Mouse (Mus musculus): ENCODE data around the gene Ubald1. TPM values are rescaled to one million over a fixed set of nuclear protein-coding genes. Genes with fewer than 3 reads are reported as not detected.

The Ubald1 gene
- total and polyA plus RNA-seq, 3 experiments, result 9.6 to 53.7 (median 11.6) TPM

GRCm38 (mm10) chr16:4871926-4872325 lies 8.2 kb downstream of the Ubald1 start:
- H3K27ac ChIP-seq (ENCODE audit: insufficient read depth, low read depth), result no peak overlapping the region
- in situ Hi-C loops (cut with MboI; ENCODE audit: low pct_ligation_motif_present, low pct_unique_long_range_greater_than_20kb, low sequenced_read_pairs), result loop anchor here (5.0 to 25.0 kb wide), 2 partner anchors 45 to 110 kb away; no protein-coding TSS in a partner anchor
- H3K4me2 ChIP-seq (ENCODE audit: insufficient read depth, low read depth, poor library complexity, severe bottlenecking), result no peak overlapping the region
- H3K9ac ChIP-seq (ENCODE audit: insufficient read depth, low read depth), result no peak overlapping the region
- H3K36me3 ChIP-seq (replicated peaks in 1 of 2; ENCODE audit: control insufficient read depth in 1 of 2, insufficient read depth in 1 of 2, low read length in 1 of 2), result peaks cover 33 to 83% of the 10 kb centered on the region in 2 experiments
- no peak for DNase-seq (ENCODE audit: extremely low read depth)
- H3K79me2 ChIP-seq (replicated peaks; ENCODE audit: control insufficient read depth, extremely low read depth, insufficient read depth, poor library complexity, severe bottlenecking), result no peaks in the 10 kb centered on the region
- peaks cover 0 to 9% of the 10 kb centered on the region in 2 experiments; a peak in 3 of 4 replicates for H3K4me1 ChIP-seq (ENCODE audit: control insufficient read depth in 1 of 2, insufficient read depth in 2 of 2)
- no peaks in the 10 kb centered on the region for H3K9me3 ChIP-seq (replicated peaks; ENCODE audit: low read length)
- no peaks in the 10 kb centered on the region for H3K27me3 ChIP-seq (replicated peaks)
- TF ChIP-seq ELF1 (IDR thresholded peaks at IDR 0.05; ENCODE audit: low read depth, low read length), result no peak
- no peak for TF ChIP-seq EP300 (IDR thresholded peaks at IDR 0.05; ENCODE audit: low read length)
- TF ChIP-seq CHD2 (IDR thresholded peaks at IDR 0.05; ENCODE audit: low read length), result no peak
- no peak for TF ChIP-seq MYC (IDR thresholded peaks at IDR 0.05; ENCODE audit: low read depth, low read length)
- dilution Hi-C loops (cut with MboI; ENCODE audit: extremely low pct_ligation_motif_present, extremely low pct_unique_long_range_greater_than_20kb, low sequenced_read_pairs), result no loop called here
- no peak overlapping the region for H3K4me3 ChIP-seq (replicated peaks in 1 of 3; ENCODE audit: low read depth in 2 of 3, low read length in 2 of 3, poor library complexity in 1 of 3)

GRCm38 (mm10) chr16:4870490-4870889 lies 9.6 kb downstream of the Ubald1 start:
- no peaks in the 10 kb centered on the region for H3K27me3 ChIP-seq (replicated peaks)
- peaks cover 0 to 18% of the 10 kb centered on the region in 2 experiments; a peak in 2 of 4 replicates for H3K4me1 ChIP-seq (ENCODE audit: control insufficient read depth in 1 of 2, insufficient read depth in 2 of 2)
- no peaks in the 10 kb centered on the region for H3K9me3 ChIP-seq (replicated peaks; ENCODE audit: low read length)
- TF ChIP-seq MXI1 (IDR thresholded peaks at IDR 0.05; ENCODE audit: low read depth, low read length) (no peak), MYC (IDR thresholded peaks at IDR 0.05; ENCODE audit: low read depth, low read length) (no peak), ZNF384 (IDR thresholded peaks at IDR 0.05; ENCODE audit: low read depth, low read length) (peak; percentile 74)
- H3K79me2 ChIP-seq (replicated peaks; ENCODE audit: control insufficient read depth, extremely low read depth, insufficient read depth, poor library complexity, severe bottlenecking), result no peaks in the 10 kb centered on the region
- no peak overlapping the region for H3K9ac ChIP-seq (ENCODE audit: insufficient read depth, low read depth)
- dilution Hi-C loops (cut with MboI; ENCODE audit: extremely low pct_ligation_motif_present, extremely low pct_unique_long_range_greater_than_20kb, low sequenced_read_pairs) (no loop called here), in situ Hi-C loops (cut with MboI; ENCODE audit: low pct_ligation_motif_present, low pct_unique_long_range_greater_than_20kb, low sequenced_read_pairs) (loop anchor here (5.0 to 25.0 kb wide), 2 partner anchors 47 to 108 kb away; no protein-coding TSS in a partner anchor)
- no peak overlapping the region for H3K4me2 ChIP-seq (ENCODE audit: insufficient read depth, low read depth, poor library complexity, severe bottlenecking)
- DNase-seq (ENCODE audit: extremely low read depth), result no peak
- H3K4me3 ChIP-seq (replicated peaks in 1 of 3; ENCODE audit: low read depth in 2 of 3, low read length in 2 of 3, poor library complexity in 1 of 3), result no peak overlapping the region
- H3K27ac ChIP-seq (ENCODE audit: insufficient read depth, low read depth), result no peak overlapping the region
- peaks cover 23 to 68% of the 10 kb centered on the region in 2 experiments for H3K36me3 ChIP-seq (replicated peaks in 1 of 2; ENCODE audit: control insufficient read depth in 1 of 2, insufficient read depth in 1 of 2, low read length in 1 of 2)

- in situ Hi-C loops (cut with MboI; ENCODE audit: low pct_ligation_motif_present, low pct_unique_long_range_greater_than_20kb, low sequenced_read_pairs), result loop anchor here (25.0 kb wide), 1 partner anchor 104 kb away; no protein-coding TSS in a partner anchor
- dilution Hi-C loops (cut with MboI; ENCODE audit: extremely low pct_ligation_motif_present, extremely low pct_unique_long_range_greater_than_20kb, low sequenced_read_pairs), result no loop called here
Measured at GRCm38 (mm10) chr16:4866101-4866695, 13.9 kb downstream of the Ubald1 start.

More at GRCm38 (mm10) chr16:4866101-4866695, 13.9 kb downstream of the Ubald1 start:
- Histone ChIP-seq H3K27ac (ENCODE audit: insufficient read depth, low read depth) (no peak overlapping the region), H3K4me3 (replicated peaks in 1 of 3; ENCODE audit: low read depth in 2 of 3, low read length in 2 of 3, poor library complexity in 1 of 3) (no peak overlapping the region), H3K27me3 (replicated peaks) (no peaks in the 10 kb centered on the region), H3K9ac (ENCODE audit: insufficient read depth, low read depth) (no peak overlapping the region), H3K4me1 (ENCODE audit: control insufficient read depth in 1 of 2, insufficient read depth in 2 of 2) (peaks cover 11 to 39% of the 10 kb centered on the region in 2 experiments), H3K9me3 (replicated peaks; ENCODE audit: low read length) (no peaks in the 10 kb centered on the region), H3K4me2 (ENCODE audit: insufficient read depth, low read depth, poor library complexity, severe bottlenecking) (no peak overlapping the region), H3K36me3 (replicated peaks in 1 of 2; ENCODE audit: control insufficient read depth in 1 of 2, insufficient read depth in 1 of 2, low read length in 1 of 2) (peaks cover 4 to 29% of the 10 kb centered on the region in 2 experiments), H3K79me2 (replicated peaks; ENCODE audit: control insufficient read depth, extremely low read depth, insufficient read depth, poor library complexity, severe bottlenecking) (no peaks in the 10 kb centered on the region)
- no peak for DNase-seq (ENCODE audit: extremely low read depth)
- TF ChIP-seq TBP (conservative IDR thresholded peaks at IDR 0.05; ENCODE audit: low read depth, low read length) (no peak), ZMIZ1 (IDR thresholded peaks at IDR 0.05; ENCODE audit: low read depth, low read length) (no peak), MAZ (IDR thresholded peaks at IDR 0.05; ENCODE audit: low read depth, low read length) (no peak), POLR2AphosphoS2 (IDR thresholded peaks at IDR 0.05; ENCODE audit: low read depth, low read length) (no peak), NELFE (IDR thresholded peaks at IDR 0.05; ENCODE audit: low read depth, low read length) (no peak), USF2 (conservative IDR thresholded peaks at IDR 0.05; ENCODE audit: low read depth, low read length) (no peak), ZNF384 (IDR thresholded peaks at IDR 0.05; ENCODE audit: low read depth, low read length) (no peak), JUN (IDR thresholded peaks at IDR 0.05; ENCODE audit: insufficient read depth, low read depth, low read length) (no peak), MYC (IDR thresholded peaks at IDR 0.05; ENCODE audit: low read depth, low read length) (no peak), E2F4 (IDR thresholded peaks at IDR 0.05; ENCODE audit: insufficient replicate concordance, low read depth, low read length) (no peak), IRF4 (IDR thresholded peaks at IDR 0.05; ENCODE audit: low read depth, low read length) (no peak), MXI1 (IDR thresholded peaks at IDR 0.05; ENCODE audit: low read depth, low read length) (no peak), USF1 (IDR thresholded peaks at IDR 0.05; ENCODE audit: low read depth, low read length) (no peak), CHD2 (IDR thresholded peaks at IDR 0.05; ENCODE audit: low read length) (no peak), ZKSCAN1 (IDR thresholded peaks at IDR 0.05; ENCODE audit: borderline replicate concordance, low read depth, low read length) (no peak), KAT2A (IDR thresholded peaks at IDR 0.05; ENCODE audit: insufficient replicate concordance, low read length) (no peak), EP300 (IDR thresholded peaks at IDR 0.05; ENCODE audit: low read length) (no peak), CHD1 (IDR thresholded peaks at IDR 0.05; ENCODE audit: low read depth, low read length) (no peak), SIN3A (IDR thresholded peaks at IDR 0.05; ENCODE audit: low read length) (no peak)
